Mouse (Mus musculus) liver, adult 2 months (tissue): Measurements from ENCODE around the gene Hamp2. TPM values are rescaled to one million over a fixed set of nuclear protein-coding genes. Genes with fewer than 3 reads are reported as not detected.
"Not testable (repeated sequence)": the region's sequence is repeated elsewhere in the genome, so short reads cannot be mapped to it uniquely, and the experiment has no call there.

Source experiments
- DNase-seq: peaks from one replicate; pipeline ENCODE4 v3.0.0-alpha.2; 2011; ENCODE audit warnings: low read depth, low spot score; ENCODE audit errors: extremely low read depth
- H3K27ac ChIP-seq: fragments of 200-500 bp; replicated peaks from 2 replicates; pipeline ENCODE4 v1.5.1; 2012; ENCODE audit warnings: low read depth, mild to moderate bottlenecking, control low read depth, inconsistent platforms, low read length; ENCODE audit not compliant: insufficient read depth
- H3K27me3 ChIP-seq: fragments of 200-500 bp; 2 replicates; pipeline ENCODE4 v1.6.1; 2012; ENCODE audit warnings: mild to moderate bottlenecking, moderate library complexity, low read length, inconsistent platforms; ENCODE audit not compliant: control insufficient read depth, insufficient read depth
- H3K36me3 ChIP-seq: fragments of 200-500 bp; 2 replicates; pipeline ENCODE4 v1.6.1; 2012; ENCODE audit warnings: low read length, inconsistent platforms; ENCODE audit not compliant: control insufficient read depth, insufficient read depth
- H3K4me1 ChIP-seq: fragments of 200-500 bp; 2 replicates; pipeline ENCODE4 v1.6.1; 2011; ENCODE audit warnings: low read length; ENCODE audit not compliant: control insufficient read depth, insufficient read depth
- H3K4me3 ChIP-seq: fragments of 200-500 bp; 2 replicates; pipeline ENCODE4 v1.5.1; 2011; ENCODE audit warnings: low read depth, mild to moderate bottlenecking, control low read depth, low read length, moderate library complexity; ENCODE audit not compliant: insufficient read depth
- H3K79me2 ChIP-seq: fragments of 200-500 bp; 2 replicates; pipeline ENCODE4 v1.6.1; 2012; ENCODE audit warnings: inconsistent platforms, mild to moderate bottlenecking, low read length, moderate library complexity; ENCODE audit not compliant: control insufficient read depth, insufficient read depth
- H3K9ac ChIP-seq: fragments of 200-500 bp; 2 replicates; pipeline ENCODE4 v1.6.1; 2012; ENCODE audit warnings: low read depth, mild to moderate bottlenecking, control low read depth, inconsistent platforms, low read length
- CTCF ChIP-seq: fragments of 200-500 bp; IDR thresholded peaks from 2 replicates; pipeline ENCODE4 v1.5.1; 2011; ENCODE audit warnings: low read depth, low read length, control low read depth
- POLR2A ChIP-seq: fragments of 200-500 bp; IDR thresholded peaks from 2 replicates; pipeline ENCODE4 v1.6.1; 2011; ENCODE audit warnings: low read length, control low read depth; ENCODE audit not compliant: insufficient read depth; ENCODE audit errors: extremely low read depth
- WGBS: fragments of 180-500 bp; shearing (Covaris S2); methylation state at CpG from one replicate; pipeline ENCODE4 v1.1.7; 2018; 5-methylcytosine and 5-hydroxymethylcytosine counted together
- polyA plus RNA-seq: library from polyadenylated mRNA; depleted of rRNA; stranded (reverse); fragments of >200 nt; gene quantifications from 2 replicates; pipeline ENCODE4 v1.2.3, GENCODE M21; 2012
- total RNA-seq: library from RNA; depleted of rRNA; stranded (reverse); fragments of >200 nt; gene quantifications from 2 replicates; pipeline ENCODE4 v1.2.3, GENCODE M21; 2014

Hamp2 gene
- total and polyA plus RNA-seq, 2 experiments: 548 to 9,385 TPM

GRCm38 (mm10) chr7:30955584-30956356, 31.3 kb upstream of the Hamp2 start:
- H3K36me3 ChIP-seq: peaks cover 20% of the 10 kb centered on the region; the same call in 1 of the 2 replicates
- peak overlapping the region; percentile 98 for H3K4me3 ChIP-seq
- H3K27ac ChIP-seq: peak overlapping the region; percentile 87
- TF ChIP-seq CTCF: peak; percentile 82
- peak; percentile 64 for TF ChIP-seq POLR2A
- H3K4me1 ChIP-seq: peaks cover 40% of the 10 kb centered on the region
- WGBS: under 1% methylated on average over 62 of the region's 64 CpGs
- no peaks in the 10 kb centered on the region for H3K27me3 ChIP-seq
- peaks cover 7% of the 10 kb centered on the region; the same call in 1 of the 2 replicates for H3K79me2 ChIP-seq
- H3K9ac ChIP-seq: peak overlapping the region; percentile 99
- DNase-seq: peak; percentile 75

GRCm38 (mm10) chr7:30954971-30955520, 30.6 kb upstream of the Hamp2 start:
- Histone ChIP-seq H3K27ac (peak overlapping the region; percentile 87), H3K79me2 (peaks cover 7% of the 10 kb centered on the region; the same call in 1 of the 2 replicates), H3K4me1 (peaks cover 42% of the 10 kb centered on the region), H3K9ac (peak overlapping the region; percentile 99), H3K4me3 (peak overlapping the region; percentile 98), H3K27me3 (no peaks in the 10 kb centered on the region), H3K36me3 (peaks cover 17% of the 10 kb centered on the region; the same call in 1 of the 2 replicates)
- 74% methylated on average over 12 of the region's 12 CpGs for WGBS
- TF ChIP-seq POLR2A (no peak), CTCF (no peak)
- DNase-seq: no peak

- peak; percentile 98 for DNase-seq
- TF ChIP-seq CTCF (no peak), POLR2A (no peak)
- no peaks in the 10 kb centered on the region for H3K27me3 ChIP-seq
- H3K27ac ChIP-seq: peak overlapping the region; percentile 87
- 22% methylated on average over 3 of the region's 3 CpGs for WGBS
- H3K4me1 ChIP-seq: peaks cover 38% of the 10 kb centered on the region
- H3K9ac ChIP-seq: peak overlapping the region; percentile 55; the same call in 1 of the 2 replicates
- peaks cover 7% of the 10 kb centered on the region; the same call in 1 of the 2 replicates for H3K79me2 ChIP-seq
- no peak overlapping the region for H3K4me3 ChIP-seq
- H3K36me3 ChIP-seq: peaks cover 23% of the 10 kb centered on the region
Measured at GRCm38 (mm10) chr7:30954036-30954435, 29.6 kb upstream of the Hamp2 start.

GRCm38 (mm10) chr7:30953459-30953858, 29.0 kb upstream of the Hamp2 start:
- Histone ChIP-seq H3K4me1 (peaks cover 32% of the 10 kb centered on the region), H3K27me3 (no peaks in the 10 kb centered on the region), H3K9ac (peak overlapping the region; percentile 55), H3K79me2 (peaks cover 7% of the 10 kb centered on the region; the same call in 1 of the 2 replicates), H3K27ac (peak overlapping the region; percentile 76), H3K36me3 (peaks cover 26% of the 10 kb centered on the region), H3K4me3 (no peak overlapping the region)
- no peak for DNase-seq
- TF ChIP-seq POLR2A: no peak
- TF ChIP-seq CTCF: no peak
- WGBS: 72% methylated on average over 6 of the region's 6 CpGs

GRCm38 (mm10) chr7:30952441-30953265, 28.2 kb upstream of the Hamp2 start:
- Histone ChIP-seq H3K27me3 (no peaks in the 10 kb centered on the region), H3K4me1 (peaks cover 27% of the 10 kb centered on the region), H3K79me2 (peaks cover 7% of the 10 kb centered on the region; the same call in 1 of the 2 replicates), H3K36me3 (peaks cover 26% of the 10 kb centered on the region), H3K9ac (peak overlapping the region; percentile 55; the same call in 1 of the 2 replicates), H3K4me3 (no peak overlapping the region), H3K27ac (peak overlapping the region; percentile 76)
- DNase-seq: peak; percentile 86
- TF ChIP-seq POLR2A (no peak), CTCF (no peak)
- WGBS: 64% methylated on average over 16 of the region's 16 CpGs

- H3K79me2 ChIP-seq, H3K27me3 ChIP-seq, H3K4me3 ChIP-seq, H3K27ac ChIP-seq, H3K9ac ChIP-seq: not testable (repeated sequence)
- H3K36me3 ChIP-seq: peaks cover 26% of the 10 kb centered on the region
- peaks cover 25% of the 10 kb centered on the region for H3K4me1 ChIP-seq
- peak; percentile 90 for DNase-seq
- 27% methylated on average over 3 of the region's 3 CpGs for WGBS
Measured at GRCm38 (mm10) chr7:30949902-30950301, 25.4 kb upstream of the Hamp2 start.
